Mouse (Mus musculus) forebrain, embryonic 12.5 days (tissue): ENCODE results near the gene Smg5. TPM values are rescaled to one million over a fixed set of nuclear protein-coding genes. Genes with fewer than 3 reads are reported as not detected.

Source experiments
- ATAC-seq: fragments of 200-750 bp; cut with Nextera tagmentation; 2 replicates; pipeline ENCODE4 v1.8.0; 2017; ENCODE audit warnings: moderate TSS enrichment; ENCODE audit not compliant: low FRiP score
- H3K27ac ChIP-seq: fragments of 300-500 bp; sonication (generic); 2 replicates; pipeline ENCODE4 v1.5.1; 2016; ENCODE audit warnings: mild to moderate bottlenecking
- H3K27me3 ChIP-seq: fragments of 300-500 bp; sonication (generic); 2 replicates; pipeline ENCODE4 v1.6.1; 2016; ENCODE audit warnings: mild to moderate bottlenecking
- H3K36me3 ChIP-seq: fragments of 300-500 bp; sonication (generic); replicated peaks from 2 replicates; pipeline ENCODE4 v1.6.1; 2016; ENCODE audit warnings: mild to moderate bottlenecking
- H3K4me1 ChIP-seq: fragments of 300-500 bp; sonication (generic); 2 replicates; pipeline ENCODE4 v1.6.1; 2016
- H3K4me2 ChIP-seq: fragments of 300-500 bp; sonication (generic); 2 replicates; pipeline ENCODE4 v1.6.1; 2016; ENCODE audit warnings: mild to moderate bottlenecking, moderate library complexity
- H3K4me3 ChIP-seq: fragments of 300-500 bp; sonication (generic); replicated peaks from 2 replicates; pipeline ENCODE4 v1.5.1; 2016; ENCODE audit warnings: mild to moderate bottlenecking
- H3K9ac ChIP-seq: fragments of 300-500 bp; sonication (generic); 2 replicates; pipeline ENCODE4 v1.6.1; 2016; ENCODE audit warnings: mild to moderate bottlenecking
- H3K9me3 ChIP-seq: fragments of 300-500 bp; sonication (generic); 2 replicates; pipeline ENCODE4 v1.6.1; 2016
- WGBS: fragments of 180-500 bp; shearing (Covaris S2); methylation state at CpG from one replicate; pipeline ENCODE4 v1.1.7; 2016; 5-methylcytosine and 5-hydroxymethylcytosine counted together
- polyA plus RNA-seq: library from polyadenylated mRNA; unstranded; fragments of >200 nt; fragmentation: Nextera tagmentation; extraction: Ambion mirVana; gene quantifications from 2 replicates; pipeline ENCODE4 v1.2.1, GENCODE M21; 2016

The Smg5 gene
- polyA plus RNA-seq, 1 experiment from 2014 or later, result 81.2 TPM

DNA sequence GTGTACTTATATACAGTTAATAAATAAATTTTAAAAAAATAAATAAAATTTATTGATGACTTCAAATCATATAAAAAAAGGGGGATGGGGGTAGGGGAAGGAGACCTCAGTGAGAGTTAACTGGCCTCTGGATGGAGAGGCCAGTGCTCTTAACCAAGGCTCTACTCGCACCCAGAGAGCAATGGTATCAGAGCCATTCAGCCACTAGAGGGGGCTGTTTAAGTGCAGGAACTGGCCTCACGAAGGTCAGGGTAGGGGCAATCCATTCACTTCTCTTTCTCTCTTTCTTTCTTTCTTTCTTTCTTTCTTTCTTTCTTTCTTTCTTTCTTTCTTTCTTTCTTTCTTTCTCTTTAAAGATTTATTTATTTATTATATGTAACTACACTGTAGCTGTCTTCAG is 4.8 kb upstream of the Smg5 start:
- ATAC-seq, result no peak
- Histone ChIP-seq H3K27ac (no peak overlapping the region), H3K9me3 (no peaks in the 10 kb centered on the region), H3K4me3 (no peak overlapping the region), H3K36me3 (peaks cover 26% of the 10 kb centered on the region), H3K27me3 (no peaks in the 10 kb centered on the region), H3K4me2 (no peak overlapping the region), H3K4me1 (peaks cover 9% of the 10 kb centered on the region), H3K9ac (no peak overlapping the region)
- 28% methylated on average over 2 of the region's 2 CpGs for WGBS

DNA sequence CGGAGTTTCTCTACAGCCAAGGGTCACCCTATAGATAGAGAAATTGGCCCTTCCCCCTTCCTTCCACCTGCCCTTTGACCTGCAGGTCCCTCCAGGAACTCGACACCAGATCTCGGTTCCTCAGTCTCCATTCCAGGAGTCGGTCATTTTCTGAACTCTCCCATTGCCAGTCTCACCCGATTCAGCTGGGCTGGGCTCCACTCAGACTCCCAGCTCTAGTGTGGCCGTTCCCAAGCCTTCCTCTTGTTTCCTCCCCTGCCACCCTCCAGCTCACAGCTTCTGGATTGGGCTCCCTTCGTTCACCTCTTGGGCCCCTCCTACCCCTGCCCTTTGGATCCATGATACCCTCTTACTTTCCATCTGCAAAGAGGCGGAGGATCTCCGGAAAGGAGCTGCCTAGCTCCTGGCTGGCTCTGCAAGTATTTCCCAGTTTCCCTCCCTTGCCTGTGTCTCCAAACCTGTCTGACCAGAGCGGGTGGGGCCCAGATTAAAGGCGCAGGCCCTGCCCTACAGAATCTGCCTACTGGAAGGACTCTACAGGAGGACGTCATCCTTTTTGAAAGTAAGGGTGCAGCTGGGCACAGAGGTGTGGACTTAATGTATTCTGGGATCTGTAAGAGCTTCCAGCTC is 1.9 kb upstream of the Smg5 start:
- Histone ChIP-seq H3K27ac (no peak overlapping the region), H3K4me3 (no peak overlapping the region), H3K9me3 (no peaks in the 10 kb centered on the region), H3K4me2 (no peak overlapping the region), H3K9ac (no peak overlapping the region), H3K36me3 (peaks cover 12% of the 10 kb centered on the region; the same call in 1 of the 2 replicates), H3K27me3 (no peaks in the 10 kb centered on the region), H3K4me1 (peaks cover 25% of the 10 kb centered on the region)
- WGBS, result 59% methylated on average over 12 of the region's 12 CpGs
- ATAC-seq, result no peak

DNA sequence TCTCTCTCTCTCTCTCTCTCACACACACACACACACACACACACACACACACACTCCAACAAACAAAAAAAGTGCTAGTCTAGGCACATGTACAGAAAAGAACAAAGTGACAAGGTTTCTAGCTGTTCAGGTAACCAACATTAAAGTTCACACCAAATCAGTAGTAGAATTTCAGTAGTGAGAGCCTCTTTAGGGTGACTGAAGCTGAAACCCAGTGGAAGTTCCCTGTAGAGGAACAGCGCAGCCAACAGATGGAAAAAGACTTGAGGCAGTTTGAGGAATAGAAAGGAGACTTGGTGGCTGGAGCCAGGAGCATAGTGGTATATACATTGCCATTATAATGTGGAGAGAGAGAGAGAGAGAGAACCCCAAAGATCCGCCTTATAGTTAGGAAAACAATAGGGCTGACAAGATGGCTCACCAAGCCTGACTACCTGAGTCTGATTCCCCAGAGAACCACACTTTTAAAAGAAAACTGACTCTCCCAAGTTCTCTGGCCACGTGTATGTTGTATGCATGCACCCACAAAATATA is 1.1 kb upstream of the Smg5 start:
- Histone ChIP-seq H3K4me1 (peaks cover 27% of the 10 kb centered on the region), H3K4me3 (peak overlapping the region; percentile 75), H3K9me3 (no peaks in the 10 kb centered on the region), H3K27me3 (no peaks in the 10 kb centered on the region), H3K27ac (no peak overlapping the region), H3K36me3 (0 out of 2 replicates have a peak, but pooled peaks cover 4% of the 10 kb centered on the region), H3K9ac (peak overlapping the region; percentile 89), H3K4me2 (peak overlapping the region; percentile 78)
- ATAC-seq, result no peak
- WGBS, result 36% methylated on average over 3 of the region's 3 CpGs

DNA sequence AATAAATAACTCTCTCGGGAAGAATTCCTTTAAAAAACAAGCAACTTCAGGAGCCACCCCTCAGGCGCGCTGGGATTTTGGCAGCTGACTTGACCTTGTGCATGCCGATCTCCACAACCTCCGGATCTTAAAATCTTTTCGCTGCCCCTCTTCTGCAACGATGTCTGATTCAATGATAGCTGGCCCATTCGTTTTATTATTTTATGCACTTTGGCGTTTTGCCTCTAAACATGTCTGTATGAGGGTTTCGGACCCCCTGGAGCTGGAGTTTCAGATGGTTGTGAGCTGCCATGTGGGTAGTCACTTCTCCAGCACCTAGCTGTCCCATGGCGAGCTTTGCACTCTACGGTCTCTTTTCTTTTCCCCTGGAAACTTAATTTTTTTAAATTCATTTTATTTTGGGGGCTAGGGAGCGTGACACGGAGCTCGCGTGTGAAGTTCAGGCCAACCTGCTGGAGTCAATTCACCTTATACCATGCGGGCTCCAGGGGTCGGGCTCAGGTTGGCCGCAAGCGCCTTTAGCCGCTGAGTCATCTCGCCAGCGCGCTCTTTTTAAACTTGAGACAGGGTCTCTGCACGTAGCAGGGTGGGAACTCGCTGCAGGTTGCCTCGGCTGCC is 515 bp upstream of the Smg5 start:
- H3K27me3 ChIP-seq, result no peaks in the 10 kb centered on the region
- H3K27ac ChIP-seq, result peak overlapping the region; percentile 94
- WGBS, result 2% methylated on average over 27 of the region's 27 CpGs
- peak overlapping the region; percentile 89 for H3K9ac ChIP-seq
- H3K4me1 ChIP-seq, result peaks cover 27% of the 10 kb centered on the region
- H3K4me3 ChIP-seq, result peak overlapping the region; percentile 75
- H3K36me3 ChIP-seq, result 0 out of 2 replicates have a peak, but pooled peaks cover 4% of the 10 kb centered on the region
- no peaks in the 10 kb centered on the region for H3K9me3 ChIP-seq
- H3K4me2 ChIP-seq, result peak overlapping the region; percentile 78
- ATAC-seq, result peak; percentile 50; the same call in 1 of the 2 replicates

DNA sequence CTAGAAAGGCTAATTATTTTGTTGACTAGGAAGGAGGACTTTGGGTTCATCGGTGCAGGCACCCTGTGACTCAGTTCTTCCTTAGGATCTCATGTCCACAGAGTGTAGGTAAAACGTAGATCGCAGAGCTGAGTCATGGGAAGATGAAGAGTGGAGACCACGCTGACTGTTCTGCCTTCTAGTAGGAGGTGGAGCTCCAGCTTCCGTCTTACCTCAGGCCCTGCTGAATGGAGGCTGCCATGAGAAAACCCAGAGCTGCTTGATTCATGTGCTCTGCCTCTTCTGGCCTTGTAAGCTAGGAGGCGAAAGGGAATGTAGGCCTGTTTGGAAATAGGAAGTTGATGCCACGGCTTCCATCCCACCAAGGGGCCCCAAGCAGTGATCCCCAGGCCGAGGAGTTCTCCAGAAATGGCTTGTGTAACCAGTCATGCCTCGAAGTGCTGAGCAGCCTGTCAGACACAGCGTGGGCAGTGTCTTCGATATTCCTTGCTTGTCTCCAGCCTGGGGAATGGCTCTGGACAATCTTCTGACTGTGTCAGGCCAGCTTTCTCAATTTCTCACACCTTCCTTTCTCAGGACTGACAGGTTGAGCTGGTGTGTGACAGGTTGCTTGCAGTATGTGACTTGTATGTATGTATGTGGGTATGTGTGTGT is 1.4 kb downstream of the Smg5 start:
- H3K4me2 ChIP-seq, result peak overlapping the region; percentile 78
- no peak for ATAC-seq
- no peaks in the 10 kb centered on the region for H3K27me3 ChIP-seq
- no peaks in the 10 kb centered on the region for H3K9me3 ChIP-seq
- H3K27ac ChIP-seq, result no peak overlapping the region
- H3K9ac ChIP-seq, result peak overlapping the region; percentile 40
- WGBS, result 87% methylated on average over 11 of the region's 11 CpGs
- peak overlapping the region; percentile 75 for H3K4me3 ChIP-seq
- H3K36me3 ChIP-seq, result peaks cover 14% of the 10 kb centered on the region
- H3K4me1 ChIP-seq, result peaks cover 27% of the 10 kb centered on the region

DNA sequence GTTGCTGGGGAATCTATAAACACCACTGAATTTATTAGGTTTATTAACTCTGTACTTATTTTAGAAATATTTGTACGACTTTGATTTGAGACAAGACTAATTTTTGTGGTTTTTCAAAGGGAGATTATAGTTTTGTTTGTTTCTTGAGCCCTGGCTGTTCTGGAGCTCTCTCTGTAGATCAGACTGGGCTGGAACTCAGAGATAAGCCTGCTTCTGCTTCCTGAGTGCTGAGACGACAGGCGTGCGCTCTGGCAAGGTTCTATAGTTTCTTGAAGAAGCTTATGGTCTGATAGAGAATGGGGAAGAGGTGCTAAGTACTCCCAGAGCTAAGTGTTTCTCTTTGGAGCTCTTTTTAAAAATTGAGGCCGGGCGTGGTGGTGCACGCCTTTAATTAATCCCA is 2.3 kb downstream of the Smg5 start:
- peaks cover 27% of the 10 kb centered on the region for H3K4me1 ChIP-seq
- H3K36me3 ChIP-seq, result peaks cover 22% of the 10 kb centered on the region
- H3K27ac ChIP-seq, result no peak overlapping the region
- no peak overlapping the region for H3K9ac ChIP-seq
- no peaks in the 10 kb centered on the region for H3K9me3 ChIP-seq
- H3K4me2 ChIP-seq, result no peak overlapping the region
- 95% methylated on average over 7 of the region's 7 CpGs for WGBS
- H3K27me3 ChIP-seq, result no peaks in the 10 kb centered on the region
- no peak overlapping the region for H3K4me3 ChIP-seq
- no peak for ATAC-seq

DNA sequence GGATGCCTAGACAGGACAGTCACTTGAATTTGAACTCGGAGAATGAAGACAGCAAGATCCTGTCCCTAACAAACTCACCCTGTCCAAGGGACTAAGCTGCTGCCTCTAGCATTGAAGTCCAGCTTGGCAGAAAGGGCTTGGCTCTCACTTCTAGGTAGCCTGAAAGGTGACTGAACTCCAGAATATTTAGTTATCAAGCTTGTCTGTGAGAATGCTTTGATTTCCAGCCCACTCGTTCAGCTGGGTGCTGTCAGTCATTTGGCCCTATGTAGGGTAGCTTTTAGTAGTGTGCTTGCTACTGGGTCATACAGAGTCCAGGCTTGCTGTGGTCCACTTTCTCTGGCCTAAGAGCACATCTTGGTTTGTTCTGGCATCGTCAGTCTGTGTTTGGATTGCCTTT is 2.9 kb downstream of the Smg5 start:
- WGBS, result 92% methylated on average over 3 of the region's 3 CpGs
- Histone ChIP-seq H3K9ac (no peak overlapping the region), H3K36me3 (peaks cover 29% of the 10 kb centered on the region), H3K4me1 (peaks cover 27% of the 10 kb centered on the region), H3K27me3 (no peaks in the 10 kb centered on the region), H3K27ac (no peak overlapping the region), H3K9me3 (no peaks in the 10 kb centered on the region), H3K4me3 (no peak overlapping the region), H3K4me2 (no peak overlapping the region)
- no peak for ATAC-seq

DNA sequence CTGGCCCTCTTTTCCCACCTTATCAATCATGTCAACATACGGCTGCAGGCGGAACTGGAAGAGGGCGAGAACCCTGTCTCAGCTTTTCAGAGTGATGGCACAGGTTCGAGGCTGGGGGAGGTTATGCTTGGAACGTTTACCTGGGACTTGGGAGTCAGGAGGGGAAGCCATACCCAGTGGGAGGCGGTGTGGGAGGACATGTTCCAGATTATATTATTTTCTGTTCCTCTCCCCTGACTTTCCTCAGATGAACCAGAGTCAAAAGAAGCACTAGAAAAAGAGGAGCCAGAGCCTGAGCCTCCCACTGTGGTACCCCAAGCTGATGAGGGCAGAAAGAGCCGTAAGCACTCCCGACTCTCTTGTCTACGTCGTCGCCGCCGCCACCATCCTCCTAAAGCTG is 14.7 kb downstream of the Smg5 start:
- WGBS, result 97% methylated on average over 13 of the region's 13 CpGs
- Histone ChIP-seq H3K9me3 (no peaks in the 10 kb centered on the region), H3K4me2 (no peak overlapping the region), H3K36me3 (peaks cover 97% of the 10 kb centered on the region), H3K27ac (no peak overlapping the region), H3K9ac (no peak overlapping the region), H3K4me1 (no peaks in the 10 kb centered on the region), H3K27me3 (no peaks in the 10 kb centered on the region), H3K4me3 (no peak overlapping the region)
- no peak for ATAC-seq

DNA sequence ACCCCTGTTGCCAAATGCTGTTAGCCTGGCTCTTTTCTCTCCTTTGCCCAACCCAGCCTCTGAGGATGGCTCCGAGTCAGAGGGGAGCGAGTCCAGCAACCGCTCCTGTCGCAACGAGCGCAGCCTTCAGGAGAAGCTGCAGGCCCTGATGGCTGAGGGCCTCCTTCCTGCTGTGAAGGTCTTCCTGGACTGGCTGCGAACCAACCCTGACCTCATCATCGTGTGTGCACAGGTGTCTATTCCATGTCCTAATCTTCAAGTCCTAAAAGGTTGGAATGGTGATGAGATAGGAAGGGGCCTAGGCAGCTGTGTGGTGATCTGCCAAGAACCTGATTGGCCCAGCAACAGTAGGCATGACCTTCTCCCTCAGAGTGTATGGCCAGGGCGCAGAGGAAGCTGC is 16.8 kb downstream of the Smg5 start:
- ATAC-seq, result no peak
- Histone ChIP-seq H3K4me1 (no peaks in the 10 kb centered on the region), H3K27ac (no peak overlapping the region), H3K4me3 (no peak overlapping the region), H3K4me2 (no peak overlapping the region), H3K9me3 (no peaks in the 10 kb centered on the region), H3K36me3 (peaks cover 97% of the 10 kb centered on the region), H3K27me3 (no peaks in the 10 kb centered on the region), H3K9ac (no peak overlapping the region)
- 94% methylated on average over 9 of the region's 9 CpGs for WGBS

DNA sequence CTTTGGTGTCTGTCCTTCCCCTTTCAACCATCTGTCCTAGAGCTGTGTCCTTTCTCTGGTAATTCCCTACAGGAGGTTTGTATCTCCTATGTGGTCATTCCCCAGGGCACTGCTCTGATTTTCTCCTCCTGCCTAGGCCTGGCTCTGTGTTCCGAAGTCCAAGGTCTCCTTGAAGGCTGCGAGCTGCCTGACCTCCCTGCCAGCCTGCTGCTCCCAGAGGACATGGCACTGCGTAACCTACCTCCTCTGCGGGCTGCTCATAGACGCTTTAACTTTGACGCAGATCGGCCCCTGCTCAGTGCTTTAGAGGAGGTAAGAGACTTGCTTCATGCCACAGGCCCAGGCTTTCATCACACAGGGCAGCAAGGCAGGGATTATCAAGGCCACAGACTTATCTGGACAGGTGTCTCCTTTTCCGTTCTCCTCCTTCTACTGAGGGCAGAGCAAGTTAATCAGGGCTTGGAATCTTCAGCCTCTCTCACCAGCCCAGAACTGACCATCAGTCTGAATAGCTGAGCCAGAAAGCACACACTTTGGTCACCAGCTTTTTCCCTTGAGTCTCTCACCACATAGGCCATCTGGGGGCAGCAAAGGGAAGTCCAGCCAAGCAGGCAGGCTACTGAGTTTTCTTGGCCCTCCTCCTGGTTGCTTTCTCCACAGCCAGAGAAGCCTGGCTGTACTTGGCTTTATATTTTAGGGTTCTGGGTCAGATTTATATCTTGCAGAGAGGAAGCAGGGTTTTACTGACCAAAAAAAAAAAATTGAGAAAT is 18.5 kb downstream of the Smg5 start:
- Histone ChIP-seq H3K27me3 (no peaks in the 10 kb centered on the region), H3K9me3 (no peaks in the 10 kb centered on the region), H3K27ac (no peak overlapping the region), H3K4me3 (no peak overlapping the region), H3K4me1 (0 out of 2 replicates have a peak, but pooled peaks cover under 1% of the 10 kb centered on the region), H3K4me2 (no peak overlapping the region), H3K9ac (no peak overlapping the region), H3K36me3 (peaks cover 97% of the 10 kb centered on the region)
- no peak for ATAC-seq
- 95% methylated on average over 8 of the region's 8 CpGs for WGBS

DNA sequence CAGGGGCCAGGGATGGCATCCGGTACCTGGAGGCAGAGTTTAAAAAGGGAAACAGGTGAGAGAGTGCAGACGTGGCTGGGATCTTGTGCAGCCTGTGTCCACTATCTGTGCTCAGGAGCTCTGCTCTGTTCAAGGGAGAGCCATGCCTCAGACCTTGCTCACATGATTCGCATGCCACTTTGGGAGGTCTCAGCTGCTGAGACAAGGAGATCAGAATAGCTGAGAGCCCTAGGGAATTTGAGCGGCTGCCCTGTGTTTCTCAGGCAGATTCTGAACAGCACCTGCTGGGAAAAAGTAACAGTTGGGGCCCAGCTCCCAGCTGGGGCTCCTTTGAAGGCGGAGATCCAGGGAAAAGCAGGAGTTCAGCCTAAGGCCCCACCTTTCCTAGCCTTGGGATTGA is 23.5 kb downstream of the Smg5 start:
- Histone ChIP-seq H3K36me3 (peaks cover 80% of the 10 kb centered on the region), H3K9me3 (no peaks in the 10 kb centered on the region), H3K4me3 (no peak overlapping the region), H3K4me2 (no peak overlapping the region), H3K27me3 (peaks cover 5% of the 10 kb centered on the region; the same call in 1 of the 2 replicates), H3K27ac (no peak overlapping the region), H3K9ac (no peak overlapping the region), H3K4me1 (peaks cover 5% of the 10 kb centered on the region; the same call in 1 of the 2 replicates)
- ATAC-seq, result no peak
- WGBS, result 76% methylated on average over 5 of the region's 5 CpGs

DNA sequence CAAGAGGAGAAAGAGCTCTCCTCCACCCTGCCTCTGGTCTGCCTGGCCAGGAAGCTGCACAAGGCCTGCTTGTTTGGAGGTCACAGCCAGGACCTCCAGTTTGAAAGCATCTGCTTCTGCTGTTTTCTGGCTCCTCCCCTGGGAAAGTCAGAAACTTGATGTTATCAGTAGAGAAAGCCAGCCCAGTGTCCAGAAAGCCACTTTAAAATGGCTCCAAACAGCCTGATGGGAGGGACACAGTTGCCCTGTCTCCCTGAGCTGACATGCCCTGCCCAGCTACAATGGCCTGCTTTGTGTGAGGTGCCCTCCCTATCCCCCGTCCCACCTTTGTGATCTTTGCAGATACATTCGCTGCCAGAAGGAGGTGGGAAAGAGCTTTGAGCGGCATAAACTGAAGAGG is 23.9 kb downstream of the Smg5 start:
- peaks cover 9% of the 10 kb centered on the region for H3K27me3 ChIP-seq
- WGBS, result 71% methylated on average over 3 of the region's 3 CpGs
- no peaks in the 10 kb centered on the region for H3K9me3 ChIP-seq
- H3K4me2 ChIP-seq, result no peak overlapping the region
- no peak overlapping the region for H3K27ac ChIP-seq
- H3K4me1 ChIP-seq, result peaks cover 5% of the 10 kb centered on the region; the same call in 1 of the 2 replicates
- H3K4me3 ChIP-seq, result no peak overlapping the region
- no peak for ATAC-seq
- peaks cover 76% of the 10 kb centered on the region for H3K36me3 ChIP-seq
- no peak overlapping the region for H3K9ac ChIP-seq
